Mouse (Mus musculus): Measurements from ENCODE around the gene Deaf1. TPM values are rescaled to one million over a fixed set of nuclear protein-coding genes. Genes with fewer than 3 reads are reported as not detected.

Deaf1 gene
- total and polyA plus RNA-seq, 2 experiments from 2014 or later, result 218 to 237 TPM

- no peak overlapping the region for H3K9ac ChIP-seq (replicated peaks; ENCODE audit: low read length)
- H3K4me3 ChIP-seq (ENCODE audit: low read length), result no peak overlapping the region
- TF ChIP-seq CTCF (IDR thresholded peaks at IDR 0.05; ENCODE audit: low read depth), result peak; percentile 58
- ATAC-seq, result peak; percentile 58
- DNase-seq (ENCODE audit: low spot score), result peak; percentile 57
- peaks cover 13% of the 10 kb centered on the region for H3K4me1 ChIP-seq (ENCODE audit: insufficient read depth, low read length)
- no peak overlapping the region for H3K4me2 ChIP-seq (ENCODE audit: low read depth, low read length)
- H3K27ac ChIP-seq, result peak overlapping the region; percentile 32; the same call in 1 of the 2 replicates
- no peaks in the 10 kb centered on the region for H3K27me3 ChIP-seq (ENCODE audit: insufficient read depth, low read length)
- H3K9me3 ChIP-seq (ENCODE audit: low read length), result no peaks in the 10 kb centered on the region
- H3K36me3 ChIP-seq (ENCODE audit: insufficient read depth, low read length), result no peaks in the 10 kb centered on the region
- WGBS, result 32% methylated on average over 12 of the region's 12 CpGs
These were observed 28.3 kb upstream of the Deaf1 start for GRCm38 (mm10) chr7:141355626-141356326.

DNA sequence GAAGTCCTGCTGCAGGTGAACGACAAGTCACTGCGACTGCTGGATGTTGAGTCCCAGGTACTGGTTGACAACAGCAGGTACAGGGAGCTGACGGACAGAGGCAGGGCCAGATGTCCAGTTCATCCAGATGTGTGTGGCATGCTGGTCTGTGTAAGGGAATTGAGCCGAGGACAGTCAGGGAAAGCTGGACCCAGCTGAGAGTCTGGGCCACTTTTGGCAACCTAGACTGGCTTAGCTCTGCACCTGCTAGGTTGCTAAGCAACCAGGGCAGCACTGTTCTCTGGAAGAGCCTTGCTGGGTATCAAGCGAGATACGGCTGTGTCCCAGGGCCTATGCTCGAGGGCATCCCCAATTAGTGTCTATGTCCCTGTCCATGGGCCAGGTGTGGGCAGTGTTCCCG is 27.6 kb upstream of the Deaf1 start:
- Histone ChIP-seq H3K4me1 (ENCODE audit: insufficient read depth, low read length) (peaks cover 13% of the 10 kb centered on the region), H3K27ac (peak overlapping the region; percentile 16; the same call in 1 of the 2 replicates), H3K4me2 (ENCODE audit: low read depth, low read length) (no peak overlapping the region), H3K4me3 (ENCODE audit: low read length) (no peak overlapping the region), H3K36me3 (ENCODE audit: insufficient read depth, low read length) (no peaks in the 10 kb centered on the region), H3K27me3 (ENCODE audit: insufficient read depth, low read length) (no peaks in the 10 kb centered on the region), H3K9me3 (ENCODE audit: low read length) (no peaks in the 10 kb centered on the region), H3K9ac (replicated peaks; ENCODE audit: low read length) (no peak overlapping the region)
- 52% methylated on average over 8 of the region's 8 CpGs for WGBS
- ATAC-seq (peak; percentile 80), DNase-seq (ENCODE audit: low spot score) (peak; percentile 69)
- TF ChIP-seq CTCF (IDR thresholded peaks at IDR 0.05; ENCODE audit: low read depth), result no peak

DNA sequence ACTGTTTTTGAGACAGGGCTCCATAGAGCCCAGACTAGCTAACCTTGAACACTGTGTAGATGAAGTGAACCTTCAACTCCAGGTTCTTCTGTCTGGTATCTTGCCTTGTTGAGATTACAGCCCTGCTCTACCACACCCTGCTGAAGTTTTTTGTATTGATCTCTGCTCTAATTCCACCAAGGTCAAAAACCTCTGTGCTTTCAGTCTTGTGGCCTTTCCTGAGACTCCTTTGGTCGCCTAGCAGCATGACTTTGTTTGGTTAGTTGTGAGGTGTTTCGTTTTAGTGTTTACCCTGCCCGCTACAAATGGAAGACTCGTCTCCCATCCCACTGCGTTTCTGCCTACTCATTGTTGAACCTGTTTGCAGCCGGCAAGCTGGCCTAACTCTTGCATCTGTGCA is 23.6 kb upstream of the Deaf1 start:
- no peak for TF ChIP-seq CTCF (IDR thresholded peaks at IDR 0.05; ENCODE audit: low read depth)
- no peaks in the 10 kb centered on the region for H3K27me3 ChIP-seq (ENCODE audit: insufficient read depth, low read length)
- ATAC-seq (no peak), DNase-seq (ENCODE audit: low spot score) (no peak)
- H3K9ac ChIP-seq (replicated peaks; ENCODE audit: low read length), result no peak overlapping the region
- peaks cover 13% of the 10 kb centered on the region for H3K4me1 ChIP-seq (ENCODE audit: insufficient read depth, low read length)
- no peak overlapping the region for H3K27ac ChIP-seq
- H3K36me3 ChIP-seq (ENCODE audit: insufficient read depth, low read length), result no peaks in the 10 kb centered on the region
- 82% methylated on average over 6 of the region's 6 CpGs for WGBS
- no peak overlapping the region for H3K4me2 ChIP-seq (ENCODE audit: low read depth, low read length)
- no peaks in the 10 kb centered on the region for H3K9me3 ChIP-seq (ENCODE audit: low read length)
- H3K4me3 ChIP-seq (ENCODE audit: low read length), result no peak overlapping the region

DNA sequence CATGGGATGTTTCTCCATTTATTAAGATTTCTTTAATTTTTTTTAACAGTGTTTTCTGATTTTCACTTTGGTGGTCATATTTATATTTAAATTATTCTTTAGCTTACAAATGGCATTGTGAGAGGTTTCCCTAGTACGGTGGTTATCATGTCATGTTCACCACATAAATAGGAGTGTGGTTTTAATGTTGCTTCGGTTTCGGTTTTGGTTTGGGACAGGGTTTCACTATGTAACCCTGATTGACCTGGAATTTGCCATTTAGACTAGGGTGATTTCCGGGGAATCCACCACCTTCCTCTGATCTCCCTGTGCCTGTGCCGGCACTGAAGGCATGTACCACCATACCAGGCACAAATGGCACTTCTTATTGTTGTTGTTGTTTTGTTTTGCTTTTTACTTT is 17.3 kb upstream of the Deaf1 start:
- H3K36me3 ChIP-seq (ENCODE audit: insufficient read depth, low read length), result no peaks in the 10 kb centered on the region
- H3K4me3 ChIP-seq (ENCODE audit: low read length), result no peak overlapping the region
- H3K9ac ChIP-seq (replicated peaks; ENCODE audit: low read length), result no peak overlapping the region
- H3K27me3 ChIP-seq (ENCODE audit: insufficient read depth, low read length), result no peaks in the 10 kb centered on the region
- DNase-seq (ENCODE audit: low spot score) (no peak), ATAC-seq (no peak)
- H3K4me2 ChIP-seq (ENCODE audit: low read depth, low read length), result no peak overlapping the region
- H3K9me3 ChIP-seq (ENCODE audit: low read length), result no peaks in the 10 kb centered on the region
- H3K4me1 ChIP-seq (ENCODE audit: insufficient read depth, low read length), result no peaks in the 10 kb centered on the region
- H3K27ac ChIP-seq, result no peak overlapping the region
- WGBS, result 92% methylated on average over 5 of the region's 5 CpGs
- no peak for TF ChIP-seq CTCF (IDR thresholded peaks at IDR 0.05; ENCODE audit: low read depth)

DNA sequence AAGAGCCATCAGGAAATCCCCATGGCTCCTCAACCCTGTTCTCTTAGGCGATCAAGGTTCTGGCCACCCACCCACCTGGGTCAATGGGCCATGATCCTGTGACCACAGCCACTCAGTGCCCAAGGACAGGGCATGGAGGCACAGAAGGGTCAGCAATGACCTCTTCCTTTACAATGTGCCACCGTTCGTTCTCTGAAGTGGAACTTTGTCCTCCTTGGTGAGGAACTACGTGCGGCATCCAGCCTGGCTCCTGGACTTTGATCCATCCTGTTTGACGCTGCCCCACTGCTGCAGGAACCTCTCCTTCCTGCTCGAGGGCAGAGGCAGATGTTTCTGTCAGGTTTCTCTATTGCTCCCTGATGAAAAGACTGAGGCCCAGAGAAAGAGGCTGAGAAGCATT is 16.2 kb upstream of the Deaf1 start:
- no peak for TF ChIP-seq CTCF (IDR thresholded peaks at IDR 0.05; ENCODE audit: low read depth)
- H3K9me3 ChIP-seq (ENCODE audit: low read length), result no peaks in the 10 kb centered on the region
- no peak overlapping the region for H3K27ac ChIP-seq
- DNase-seq (ENCODE audit: low spot score) (no peak), ATAC-seq (no peak)
- H3K4me2 ChIP-seq (ENCODE audit: low read depth, low read length), result no peak overlapping the region
- no peak overlapping the region for H3K9ac ChIP-seq (replicated peaks; ENCODE audit: low read length)
- no peaks in the 10 kb centered on the region for H3K36me3 ChIP-seq (ENCODE audit: insufficient read depth, low read length)
- H3K27me3 ChIP-seq (ENCODE audit: insufficient read depth, low read length), result no peaks in the 10 kb centered on the region
- WGBS, result 76% methylated on average over 7 of the region's 7 CpGs
- H3K4me3 ChIP-seq (ENCODE audit: low read length), result no peak overlapping the region
- no peaks in the 10 kb centered on the region for H3K4me1 ChIP-seq (ENCODE audit: insufficient read depth, low read length)

- ATAC-seq (no peak), DNase-seq (ENCODE audit: low spot score) (no peak)
- no peak overlapping the region for H3K27ac ChIP-seq
- H3K4me1 ChIP-seq (ENCODE audit: insufficient read depth, low read length), result 0 out of 2 replicates have a peak, but pooled peaks cover 3% of the 10 kb centered on the region
- H3K4me3 ChIP-seq (ENCODE audit: low read length), result no peak overlapping the region
- H3K9ac ChIP-seq (replicated peaks; ENCODE audit: low read length), result no peak overlapping the region
- no peaks in the 10 kb centered on the region for H3K36me3 ChIP-seq (ENCODE audit: insufficient read depth, low read length)
- no peak for TF ChIP-seq CTCF (IDR thresholded peaks at IDR 0.05; ENCODE audit: low read depth)
- no peak overlapping the region for H3K4me2 ChIP-seq (ENCODE audit: low read depth, low read length)
- no peaks in the 10 kb centered on the region for H3K27me3 ChIP-seq (ENCODE audit: insufficient read depth, low read length)
- 47% methylated on average over 2 of the region's 2 CpGs for WGBS
- H3K9me3 ChIP-seq (ENCODE audit: low read length), result no peaks in the 10 kb centered on the region
These were observed 15.7 kb upstream of the Deaf1 start for GRCm38 (mm10) chr7:141343230-141343629.

DNA sequence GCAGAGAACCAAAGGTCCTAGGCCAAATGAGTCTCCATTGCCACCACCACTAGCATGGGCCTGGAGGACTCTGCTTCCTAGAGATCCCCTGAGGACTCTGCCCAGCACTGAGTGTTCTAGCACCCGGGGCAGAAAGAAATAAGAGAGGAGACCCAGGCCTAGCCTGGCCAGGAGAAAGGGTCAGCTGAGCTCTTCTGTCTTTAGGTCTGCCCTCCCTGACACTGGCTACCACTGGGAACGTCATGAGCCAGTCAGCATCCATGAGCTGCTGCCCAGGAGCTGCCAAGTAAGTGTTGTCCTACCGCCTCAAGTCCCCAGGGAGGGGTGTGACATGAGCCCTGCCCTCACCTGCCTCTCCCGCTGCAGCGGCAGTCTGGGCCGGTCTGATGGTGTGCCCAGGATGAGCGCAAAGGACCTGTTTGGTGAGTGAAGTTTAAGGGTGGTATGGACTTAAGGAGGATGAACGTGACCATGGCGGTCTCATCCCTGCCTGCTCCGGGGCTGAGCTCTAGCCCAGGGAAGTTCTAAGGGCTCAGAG is 14.3 kb upstream of the Deaf1 start:
- no peak overlapping the region for H3K4me2 ChIP-seq (ENCODE audit: low read depth, low read length)
- no peak overlapping the region for H3K9ac ChIP-seq (replicated peaks; ENCODE audit: low read length)
- ATAC-seq (no peak), DNase-seq (ENCODE audit: low spot score) (no peak)
- H3K27me3 ChIP-seq (ENCODE audit: insufficient read depth, low read length), result no peaks in the 10 kb centered on the region
- WGBS, result 81% methylated on average over 10 of the region's 10 CpGs
- H3K9me3 ChIP-seq (ENCODE audit: low read length), result no peaks in the 10 kb centered on the region
- H3K4me1 ChIP-seq (ENCODE audit: insufficient read depth, low read length), result 0 out of 2 replicates have a peak, but pooled peaks cover 3% of the 10 kb centered on the region
- no peak overlapping the region for H3K27ac ChIP-seq
- no peak for TF ChIP-seq CTCF (IDR thresholded peaks at IDR 0.05; ENCODE audit: low read depth)
- H3K36me3 ChIP-seq (ENCODE audit: insufficient read depth, low read length), result no peaks in the 10 kb centered on the region
- no peak overlapping the region for H3K4me3 ChIP-seq (ENCODE audit: low read length)
